Comparison of ENCODE assay signal across 16 mouse cellular contexts in the genomic region with DNA sequence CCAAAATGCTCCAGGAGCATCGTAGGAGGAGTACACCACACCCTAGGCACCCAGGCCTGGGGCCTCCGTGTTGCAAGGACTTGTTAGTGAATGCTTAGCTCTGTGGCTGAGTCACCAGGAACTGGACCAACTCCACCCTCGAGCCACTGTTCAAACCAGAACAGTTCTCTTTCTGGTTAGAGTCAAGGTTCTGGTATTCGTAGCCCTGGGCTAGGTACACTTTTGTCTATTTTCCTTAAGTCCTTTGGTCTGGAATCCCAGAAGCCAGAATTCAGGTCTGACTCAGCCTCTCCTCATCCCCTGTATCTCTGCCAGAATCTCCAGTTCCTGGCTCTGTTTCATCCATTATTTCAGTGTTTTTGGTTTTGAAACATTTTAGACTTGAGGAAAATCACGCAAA.
A peak's percentile ranks its signal among the peaks of the same experiment; 100 is the strongest.
DNase-seq lines count a peak whose midpoint lies in the region; ATAC-seq and TF ChIP-seq lines count a peak whose summit lies in the region.
"Had no signal": no experiment of that assay in that cellular context is flagged by ENCODE, and none has a peak within 500 bp of the region (broad histone marks: within the 10 kb centered on the region; RNA-seq: fewer than 3 reads in every experiment).

No protein-coding gene starts in this region.

- no peaks in the 10 kb centered on the region for H3K27me3 ChIP-seq in lung, postnatal 0 days (replicated peaks; ENCODE audit: insufficient read depth, low read length)
- H3K27me3 ChIP-seq: hindbrain, embryonic 13.5 days; neural tube, embryonic 15.5 days had no signal

- no peak for TF ChIP-seq EP300 in lung, postnatal 0 days (IDR thresholded peaks at IDR 0.05)

- H3K9ac ChIP-seq in lung, postnatal 0 days (replicated peaks; ENCODE audit: low read depth): no peak overlapping the region
- H3K9ac ChIP-seq: hindbrain, embryonic 13.5 days; neural tube, embryonic 15.5 days had no signal

- H3K4me2 ChIP-seq in lung, postnatal 0 days (replicated peaks; ENCODE audit: low read depth, low read length): no peak overlapping the region
- H3K4me2 ChIP-seq: hindbrain, embryonic 13.5 days; neural tube, embryonic 15.5 days had no signal

- no peaks in the 10 kb centered on the region for H3K36me3 ChIP-seq in lung, postnatal 0 days (ENCODE audit: insufficient read depth, low read length)
- H3K36me3 ChIP-seq: hindbrain, embryonic 13.5 days; limb, embryonic 10.5 days; neural tube, embryonic 15.5 days had no signal

- no peak for TF ChIP-seq CTCF in lung, postnatal 0 days (IDR thresholded peaks at IDR 0.05)

- no peak overlapping the region for H3K27ac ChIP-seq in lung, postnatal 0 days (ENCODE audit: low read length)
- H3K27ac ChIP-seq: hindbrain, embryonic 13.5 days; limb, embryonic 10.5 days; neural tube, embryonic 15.5 days had no signal

- H3K9me3 ChIP-seq in lung, postnatal 0 days (ENCODE audit: low read length): no peaks in the 10 kb centered on the region
- H3K9me3 ChIP-seq: hindbrain, embryonic 13.5 days; limb, embryonic 10.5 days; neural tube, embryonic 15.5 days had no signal

- peak; percentile 20 to 34 for DNase-seq in frontal cortex, postnatal 36 days (ENCODE audit: low spot score in 2 of 2)
- DNase-seq in frontal cortex, postnatal 14 days (ENCODE audit: low spot score in 2 of 2): no peak
- no peak for DNase-seq in lung, postnatal 0 days (ENCODE audit: low spot score)
- no peak for DNase-seq in lung, postnatal 25 days (ENCODE audit: low spot score)
- peak; percentile 64 for DNase-seq in adipocyte (ENCODE audit: low spot score)
- no peak for DNase-seq in cerebellum, postnatal 10 days
- DNase-seq: cerebellum, adult 11 months; kidney, postnatal 14 days; lung, adult 2 months; midbrain, embryonic 14.5 days had no signal

- H3K4me1 ChIP-seq in lung, postnatal 0 days (ENCODE audit: insufficient read depth, low read depth, low read length): peaks cover 6% of the 10 kb centered on the region; the same call in 1 of the 2 replicates

- no peak overlapping the region for H3K4me3 ChIP-seq in lung, postnatal 0 days (ENCODE audit: low read depth, low read length)
- H3K4me3 ChIP-seq: hindbrain, embryonic 13.5 days; limb, embryonic 10.5 days; neural tube, embryonic 15.5 days had no signal

- ATAC-seq in lung, postnatal 0 days: peak; percentile 30; the same call in 1 of the 2 replicates
- ATAC-seq in monocyte, adult 5-6 weeks (replicated peaks; ENCODE audit: insufficient number of reproducible peaks, low FRiP score, low TSS enrichment, poor library complexity, severe bottlenecking): peak; percentile 66; the same call in 1 of the 2 replicates
- no peak for ATAC-seq in megakaryocyte-erythroid progenitor cell, adult 5-6 weeks (replicated peaks; ENCODE audit: low FRiP score, low TSS enrichment, poor library complexity, severe bottlenecking)
- ATAC-seq: CD4-positive, CD25-positive, alpha-beta regulatory T cell, adult 4 months had no signal

- 64% methylated on average over 5 of the region's 5 CpGs for WGBS in lung, postnatal 0 days

Comparison
In these comparisons a context has a peak if more than half of its experiments do, and no peak if none do; other contexts are left out.
1. DNase-seq: peak in frontal cortex, postnatal 36 days (2 of 2) and adipocyte (single experiment); none in frontal cortex, postnatal 14 days (0 of 2), lung, postnatal 0 days (single experiment), lung, postnatal 25 days (single experiment) and cerebellum, postnatal 10 days (0 of 2).